Mouse (Mus musculus) spleen, postnatal 14 days (tissue): ENCODE data around the gene B3gat3.
"Not testable (repeated sequence)": the region's sequence is repeated elsewhere in the genome, so short reads cannot be mapped to it uniquely, and the experiment has no call there.

ENCODE experiments used
- DNase-seq, 2 experiments: peaks; one replicate each; pipeline ENCODE4 v3.0.0; 2021 to 2022; ENCODE audit warnings: low spot score in 2 of 2

B3gat3 gene

GRCm38 (mm10) chr19:8942276-8942964 is 22.2 kb downstream of the B3gat3 start:
- DNase-seq, result peak in 1 of 2 experiments; percentile 43

GRCm38 (mm10) chr19:8943047-8943446 is 22.9 kb downstream of the B3gat3 start:
- no peak for DNase-seq

GRCm38 (mm10) chr19:8944062-8944461 is 23.9 kb downstream of the B3gat3 start:
- DNase-seq, result no peak

GRCm38 (mm10) chr19:8944750-8945149 is 24.6 kb downstream of the B3gat3 start:
- peak; percentile 37 to 55 for DNase-seq

GRCm38 (mm10) chr19:8945251-8945650 is 25.1 kb downstream of the B3gat3 start:
- DNase-seq, result no peak

GRCm38 (mm10) chr19:8946929-8947328 is 26.8 kb downstream of the B3gat3 start:
- DNase-seq, result no peak

GRCm38 (mm10) chr19:8950190-8950589 is 30.0 kb downstream of the B3gat3 start:
- DNase-seq, result no peak

- no peak for DNase-seq
Observed at GRCm38 (mm10) chr19:8952241-8952640, 32.1 kb downstream of the B3gat3 start.

- DNase-seq, result peak; percentile 72 to 85
Observed at GRCm38 (mm10) chr19:8953135-8954039, 33.2 kb downstream of the B3gat3 start, which contains the start of gene Tut1. Gene Tut1 (plus strand): TSS chr19:8953847.

GRCm38 (mm10) chr19:8954171-8954570 is 34.0 kb downstream of the B3gat3 start:
- no peak for DNase-seq

- DNase-seq, result no peak
Observed at GRCm38 (mm10) chr19:8962256-8962655, 42.1 kb downstream of the B3gat3 start.

- no peak for DNase-seq
Observed at GRCm38 (mm10) chr19:8965075-8965474, 44.9 kb downstream of the B3gat3 start.

GRCm38 (mm10) chr19:8965771-8966170 is 45.6 kb downstream of the B3gat3 start:
- DNase-seq, result no peak

- DNase-seq, result no peak
Observed at GRCm38 (mm10) chr19:8966198-8966589, 46.0 kb downstream of the B3gat3 start.

- peak; percentile 96 to 97 for DNase-seq
Observed at GRCm38 (mm10) chr19:8966590-8967372, 46.6 kb downstream of the B3gat3 start, which contains the start of gene Eef1g. Gene Eef1g (plus strand): TSS chr19:8967041.

- DNase-seq, result no peak
Observed at GRCm38 (mm10) chr19:8967373-8967743, 47.2 kb downstream of the B3gat3 start.

- no peak for DNase-seq
Observed at GRCm38 (mm10) chr19:8967893-8968292, 47.7 kb downstream of the B3gat3 start.

GRCm38 (mm10) chr19:8972491-8972890 is 52.3 kb downstream of the B3gat3 start:
- DNase-seq, result not testable (repeated sequence)

- DNase-seq, result no peak
Observed at GRCm38 (mm10) chr19:8974638-8975037, 54.5 kb downstream of the B3gat3 start.

- no peak for DNase-seq
Observed at GRCm38 (mm10) chr19:8975491-8975890, 55.3 kb downstream of the B3gat3 start.

- DNase-seq, result no peak
Observed at GRCm38 (mm10) chr19:8976535-8976934, 56.4 kb downstream of the B3gat3 start.
